Mouse (Mus musculus) stomach, postnatal 0 days (tissue): Measurements from ENCODE around the gene Plxna4.

Experiments
- CTCF ChIP-seq: IDR thresholded peaks from 2 replicates; pipeline ENCODE4 v1.5.1; 2016; ENCODE audit warnings: antibody characterized with exemption, low read depth, mild to moderate bottlenecking, moderate library complexity
- EP300 ChIP-seq: optimal IDR thresholded peaks from 2 replicates; pipeline ENCODE3; 2016; ENCODE audit warnings: antibody characterized with exemption

DNA sequence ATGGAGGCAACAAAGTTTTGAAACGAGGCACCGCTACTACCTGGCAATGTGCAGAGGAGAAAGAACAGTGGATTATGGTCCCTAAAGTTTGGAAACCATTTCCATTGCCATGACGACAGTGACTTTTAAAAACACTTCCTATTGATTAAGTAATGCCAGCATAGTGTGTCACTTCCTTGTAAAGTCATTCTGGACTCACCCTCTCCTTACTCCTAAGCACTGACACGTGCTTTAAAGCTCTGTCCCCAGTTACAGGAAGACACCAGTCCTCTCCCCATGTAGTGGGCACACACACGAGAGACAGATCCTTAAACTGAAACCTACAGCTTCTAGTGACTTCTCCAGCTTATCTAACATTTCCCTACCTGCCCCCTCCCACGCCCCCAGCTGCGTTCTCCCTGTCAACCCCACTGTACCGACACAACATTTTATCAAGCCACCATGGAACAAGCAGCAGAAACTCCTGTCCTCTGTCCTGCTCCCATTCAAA is 59.9 kb downstream of the Plxna4 start:
- TF ChIP-seq CTCF (no peak), EP300 (no peak)
